Mouse (Mus musculus): ENCODE measurements around the gene Cttnbp2.

Cttnbp2 gene

GRCm38 (mm10) chr6:18514480-18515352 lies at the start of gene Cttnbp2:
Gene Cttnbp2 (minus strand): TSS chr6:18514843.
- peak; percentile 88 for DNase-seq

- no peak for DNase-seq
Measured at GRCm38 (mm10) chr6:18559019-18559418, 44.4 kb upstream of the Cttnbp2 start.

- peak; percentile 11 for DNase-seq
Measured at GRCm38 (mm10) chr6:18547516-18548465, 33.1 kb upstream of the Cttnbp2 start.

GRCm38 (mm10) chr6:18543878-18544277 lies 29.2 kb upstream of the Cttnbp2 start:
- DNase-seq, result no peak

- DNase-seq, result peak; percentile 7
Measured at GRCm38 (mm10) chr6:18540396-18540795, 25.8 kb upstream of the Cttnbp2 start.

- no peak for DNase-seq
Measured at GRCm38 (mm10) chr6:18530394-18530793, 15.8 kb upstream of the Cttnbp2 start.

GRCm38 (mm10) chr6:18517626-18518025 lies 3.0 kb upstream of the Cttnbp2 start:
- no peak for DNase-seq

- DNase-seq, result peak; percentile 37
Measured at GRCm38 (mm10) chr6:18513611-18514473, 801 bp downstream of the Cttnbp2 start.

GRCm38 (mm10) chr6:18511886-18512285 lies 2.8 kb downstream of the Cttnbp2 start:
- DNase-seq, result no peak

- no peak for DNase-seq
Measured at GRCm38 (mm10) chr6:18508036-18508435, 6.6 kb downstream of the Cttnbp2 start.

- no peak for DNase-seq
Measured at GRCm38 (mm10) chr6:18499833-18500232, 14.8 kb downstream of the Cttnbp2 start.

- no peak for DNase-seq
Measured at GRCm38 (mm10) chr6:18492977-18493376, 21.7 kb downstream of the Cttnbp2 start.

- DNase-seq, result no peak
Measured at GRCm38 (mm10) chr6:18492248-18492901, 22.3 kb downstream of the Cttnbp2 start.

- no peak for DNase-seq
Measured at GRCm38 (mm10) chr6:18485087-18485486, 29.6 kb downstream of the Cttnbp2 start.

- no peak for DNase-seq
Measured at GRCm38 (mm10) chr6:18484061-18484460, 30.6 kb downstream of the Cttnbp2 start.

- DNase-seq, result no peak
Measured at GRCm38 (mm10) chr6:18482546-18482945, 32.1 kb downstream of the Cttnbp2 start.

- no peak for DNase-seq
Measured at GRCm38 (mm10) chr6:18481781-18482180, 32.9 kb downstream of the Cttnbp2 start.

GRCm38 (mm10) chr6:18477313-18477930 lies 37.2 kb downstream of the Cttnbp2 start:
- no peak for DNase-seq

GRCm38 (mm10) chr6:18474983-18475382 lies 39.7 kb downstream of the Cttnbp2 start:
- DNase-seq, result no peak

GRCm38 (mm10) chr6:18474541-18474940 lies 40.1 kb downstream of the Cttnbp2 start:
- peak; percentile 63 for DNase-seq

GRCm38 (mm10) chr6:18469206-18469605 lies 45.4 kb downstream of the Cttnbp2 start:
- no peak for DNase-seq
